Mouse (Mus musculus): Measurements from ENCODE around the gene Pdk2.

Gene Pdk2

GRCm38 (mm10) chr11:95033617-95034016, 7.5 kb downstream of the Pdk2 start:
- in situ Hi-C loops (cut with MboI, MseI): no loop called here

- in situ Hi-C loops (cut with MboI, MseI): no loop called here
Observed at GRCm38 (mm10) chr11:95032945-95033344, 8.2 kb downstream of the Pdk2 start.

GRCm38 (mm10) chr11:95027850-95028470, 13.2 kb downstream of the Pdk2 start:
- in situ Hi-C loops (cut with MboI, MseI): no loop called here

- in situ Hi-C loops (cut with MboI, MseI): no loop called here
Observed at GRCm38 (mm10) chr11:95026849-95027248, 14.3 kb downstream of the Pdk2 start.

GRCm38 (mm10) chr11:95026090-95026542, 15.0 kb downstream of the Pdk2 start:
- in situ Hi-C loops (cut with MboI, MseI): no loop called here

- in situ Hi-C loops (cut with MboI, MseI): no loop called here
Observed at GRCm38 (mm10) chr11:95025227-95026012, 15.7 kb downstream of the Pdk2 start.

- in situ Hi-C loops (cut with MboI, MseI): no loop called here
Observed at GRCm38 (mm10) chr11:95024439-95025184, 16.5 kb downstream of the Pdk2 start.

- in situ Hi-C loops (cut with MboI, MseI): no loop called here
Observed at GRCm38 (mm10) chr11:95023481-95023880, 17.7 kb downstream of the Pdk2 start.

GRCm38 (mm10) chr11:95022237-95022992, 18.7 kb downstream of the Pdk2 start:
- in situ Hi-C loops (cut with MboI, MseI): no loop called here

GRCm38 (mm10) chr11:95015484-95015883, 25.7 kb downstream of the Pdk2 start:
- in situ Hi-C loops (cut with MboI, MseI): loop anchor here in 1 of 2 experiments (10.0 kb wide), 1 partner anchor 1081 kb away; no protein-coding TSS in a partner anchor

GRCm38 (mm10) chr11:95012487-95012886, 28.7 kb downstream of the Pdk2 start:
- in situ Hi-C loops (cut with MboI, MseI): loop anchor here in 1 of 2 experiments (10.0 kb wide), 1 partner anchor 1078 kb away; no protein-coding TSS in a partner anchor

GRCm38 (mm10) chr11:95012075-95012474, 29.1 kb downstream of the Pdk2 start:
- in situ Hi-C loops (cut with MboI, MseI): loop anchor here in 1 of 2 experiments (10.0 kb wide), 1 partner anchor 1077 kb away; no protein-coding TSS in a partner anchor

- in situ Hi-C loops (cut with MboI, MseI): loop anchor here in 1 of 2 experiments (10.0 kb wide), 1 partner anchor 1077 kb away; no protein-coding TSS in a partner anchor
Observed at GRCm38 (mm10) chr11:95011416-95011815, 29.7 kb downstream of the Pdk2 start.

GRCm38 (mm10) chr11:95010841-95011403, 30.2 kb downstream of the Pdk2 start:
- in situ Hi-C loops (cut with MboI, MseI): loop anchor here in 1 of 2 experiments (10.0 kb wide), 1 partner anchor 1076 kb away; no protein-coding TSS in a partner anchor

GRCm38 (mm10) chr11:95010141-95010739, 30.9 kb downstream of the Pdk2 start:
- in situ Hi-C loops (cut with MboI, MseI): loop anchor here in 1 of 2 experiments (10.0 kb wide), 1 partner anchor 1075 kb away; no protein-coding TSS in a partner anchor

GRCm38 (mm10) chr11:95009629-95010014, 31.5 kb downstream of the Pdk2 start, which contains the start of gene Samd14:
Samd14 (plus strand) TSS chr11:95009879.
- in situ Hi-C loops (cut with MboI, MseI): loop anchor here in 1 of 2 experiments (10.0 kb wide), 1 partner anchor 1075 kb away; no protein-coding TSS in a partner anchor

- in situ Hi-C loops (cut with MboI, MseI): no loop called here
Observed at GRCm38 (mm10) chr11:95008661-95009628, 32.2 kb downstream of the Pdk2 start.

- in situ Hi-C loops (cut with MboI, MseI): no loop called here
Observed at GRCm38 (mm10) chr11:95007418-95007817, 33.7 kb downstream of the Pdk2 start.
